Mouse (Mus musculus) kidney, adult 2 months (tissue): ENCODE measurements around the gene Ces4a.

Experiments
- CTCF ChIP-seq: fragments of 200-500 bp; conservative IDR thresholded peaks from 2 replicates; pipeline ENCODE4 v1.5.1; 2011; ENCODE audit warnings: low read depth, mild to moderate bottlenecking, control low read depth, low read length, moderate library complexity, mixed read lengths; ENCODE audit not compliant: insufficient read depth, insufficient read length
- POLR2A ChIP-seq: fragments of 200-500 bp; IDR thresholded peaks from one replicate; pipeline ENCODE4 v1.6.1; 2011; ENCODE audit warnings: low read depth, low read length, control low read depth

DNA sequence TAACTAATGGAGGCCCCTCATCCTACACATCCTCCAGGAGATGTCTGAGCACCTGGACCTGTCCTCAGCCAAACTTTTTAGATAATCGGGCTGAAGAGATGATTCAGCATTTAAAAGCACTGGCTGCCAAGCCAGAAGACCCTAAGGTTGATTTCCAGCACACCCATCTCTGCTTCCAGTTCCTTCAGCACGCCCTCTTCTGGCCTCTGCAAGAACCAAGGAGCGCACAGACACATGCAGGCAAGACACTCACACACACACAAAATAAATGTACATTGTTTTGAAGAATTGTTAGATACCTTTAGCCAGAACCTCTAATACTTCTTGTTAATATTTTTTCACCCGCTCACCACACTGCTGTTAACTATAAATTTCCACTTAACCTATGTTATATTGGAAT is 20.1 kb downstream of the Ces4a start:
- TF ChIP-seq CTCF (no peak), POLR2A (no peak)
